Mouse (Mus musculus) embryonic fibroblast, embryonic 13.5 days (primary cell): ENCODE data around the gene Armcx1. TPM values are rescaled to one million over a fixed set of nuclear protein-coding genes. Genes with fewer than 3 reads are reported as not detected.
A peak's percentile ranks its signal among the peaks of the same experiment; 100 is the strongest.
"Not testable (repeated sequence)": the region's sequence is repeated elsewhere in the genome, so short reads cannot be mapped to it uniquely, and the experiment has no call there.

Experiments
- H3K27ac ChIP-seq: 2 replicates; pipeline ENCODE4 v1.5.1; 2012; ENCODE audit warnings: low read length, control low read depth, inconsistent platforms; ENCODE audit not compliant: insufficient read depth
- H3K4me1 ChIP-seq: 2 replicates; pipeline ENCODE4 v1.6.1; 2011; ENCODE audit warnings: low read length; ENCODE audit not compliant: control insufficient read depth, insufficient read depth
- H3K4me3 ChIP-seq: 2 replicates; pipeline ENCODE4 v1.5.1; 2011; ENCODE audit warnings: mild to moderate bottlenecking, control low read depth, low read length; ENCODE audit not compliant: insufficient read depth
- CTCF ChIP-seq: IDR thresholded peaks from 2 replicates; pipeline ENCODE4 v1.5.1; 2011; ENCODE audit warnings: mild to moderate bottlenecking, control low read depth, low read length, moderate library complexity, borderline replicate concordance; ENCODE audit not compliant: insufficient read depth
- POLR2A ChIP-seq: IDR thresholded peaks from 2 replicates; pipeline ENCODE4 v1.6.1; 2011; ENCODE audit warnings: low read depth, mild to moderate bottlenecking, control low read depth, low read length, moderate library complexity
- polyA plus RNA-seq: library from polyadenylated mRNA; stranded (reverse); fragments of >200 nt; gene quantifications from 2 replicates; pipeline ENCODE4 v1.2.4, GENCODE M21; 2011; ENCODE audit warnings: low read depth; ENCODE audit not compliant: missing spikeins, insufficient read length

Armcx1 gene
- polyA plus RNA-seq, 1 experiment, result 39.4 TPM

GRCm38 (mm10) chrX:134718524-134718923 is 761 bp downstream of the Armcx1 start:
- no peaks in the 10 kb centered on the region for H3K4me1 ChIP-seq
- H3K4me3 ChIP-seq, result peak overlapping the region; percentile 69
- TF ChIP-seq CTCF, result no peak
- TF ChIP-seq POLR2A, result 0 out of 2 replicates have a peak, but pooled peaks have one; percentile 20
- no peak overlapping the region for H3K27ac ChIP-seq

GRCm38 (mm10) chrX:134723762-134724161 is 6.0 kb downstream of the Armcx1 start:
- H3K27ac ChIP-seq, H3K4me1 ChIP-seq, H3K4me3 ChIP-seq: not testable (repeated sequence)

DNA sequence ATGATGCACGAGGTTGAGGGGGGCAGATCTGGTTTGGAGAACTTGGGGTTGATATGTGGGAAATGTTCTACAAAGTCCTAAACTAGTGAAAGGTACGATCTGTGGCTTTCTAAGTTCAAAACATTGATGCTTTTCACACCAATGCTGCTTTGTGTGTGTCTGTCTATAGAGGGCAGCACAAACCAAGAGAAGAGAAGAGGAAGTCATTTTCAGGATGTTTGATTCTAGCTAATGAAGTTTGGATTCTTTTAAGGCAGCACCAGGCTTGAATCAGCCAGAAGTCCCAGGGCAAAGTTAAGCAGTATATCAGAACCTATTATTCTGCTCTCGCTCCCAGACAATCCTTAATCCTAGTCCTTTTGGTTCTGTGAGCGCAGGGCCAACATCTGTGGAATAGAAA is 12.0 kb downstream of the Armcx1 start:
- Histone ChIP-seq H3K27ac (no peak overlapping the region), H3K4me3 (no peak overlapping the region), H3K4me1 (no peaks in the 10 kb centered on the region)
- TF ChIP-seq CTCF (no peak), POLR2A (no peak)

DNA sequence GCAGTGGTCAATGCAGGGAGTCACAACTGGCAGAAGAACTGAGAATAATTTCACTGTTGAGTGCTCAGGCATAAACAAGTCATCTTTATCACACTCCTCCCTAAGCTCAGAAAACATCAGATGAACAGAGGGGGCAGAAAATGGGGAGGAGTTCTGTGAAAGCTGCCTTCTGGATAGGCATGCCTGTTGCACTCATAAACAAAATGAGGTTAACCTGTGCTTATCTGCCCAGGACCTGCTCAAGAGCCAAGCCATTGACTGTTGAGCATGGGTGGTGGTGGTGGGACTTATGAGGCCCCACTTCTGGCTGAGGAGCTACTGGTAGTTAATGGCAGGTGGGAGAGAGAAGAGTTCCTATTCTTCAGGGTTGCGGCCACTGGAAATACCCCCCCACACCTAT is 20.0 kb downstream of the Armcx1 start:
- Histone ChIP-seq H3K27ac (no peak overlapping the region), H3K4me1 (no peaks in the 10 kb centered on the region)
- TF ChIP-seq POLR2A, result no peak
- no peak for TF ChIP-seq CTCF

GRCm38 (mm10) chrX:134739160-134739559 is 21.4 kb downstream of the Armcx1 start:
- Histone ChIP-seq H3K4me3 (no peak overlapping the region), H3K4me1 (no peaks in the 10 kb centered on the region), H3K27ac (no peak overlapping the region)
- no peak for TF ChIP-seq CTCF
- TF ChIP-seq POLR2A, result no peak

More for the DNA sequence above, 20.0 kb downstream of the Armcx1 start:
- H3K4me3 ChIP-seq, result no peak overlapping the region

DNA sequence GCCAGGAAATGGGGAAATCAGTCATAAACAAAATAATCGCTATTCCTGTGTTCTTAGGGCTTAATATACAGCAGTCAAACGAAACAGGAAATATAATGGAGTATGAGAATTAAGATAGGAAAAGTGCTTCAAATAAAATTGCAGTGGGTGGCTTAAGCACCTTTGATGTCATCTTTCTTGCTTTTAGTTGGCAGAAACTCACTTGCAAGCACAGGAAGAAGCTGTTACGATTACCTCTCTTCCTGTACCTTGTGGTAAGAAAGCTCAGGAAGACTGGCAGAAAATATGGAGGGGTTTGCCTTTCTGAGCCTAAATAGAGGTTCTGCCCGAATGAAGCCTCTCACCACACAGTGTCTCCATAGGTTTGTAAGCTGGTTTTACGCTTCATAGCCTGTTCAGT is 24.1 kb downstream of the Armcx1 start:
- H3K4me3 ChIP-seq, result no peak overlapping the region
- no peak for TF ChIP-seq CTCF
- no peak for TF ChIP-seq POLR2A
- no peaks in the 10 kb centered on the region for H3K4me1 ChIP-seq
- no peak overlapping the region for H3K27ac ChIP-seq

GRCm38 (mm10) chrX:134746459-134746858 is 28.7 kb downstream of the Armcx1 start:
- TF ChIP-seq CTCF (peak; percentile 63; the same call in 1 of the 2 replicates), POLR2A (no peak)
- Histone ChIP-seq H3K4me1 (no peaks in the 10 kb centered on the region), H3K4me3 (no peak overlapping the region), H3K27ac (no peak overlapping the region)

- peak within 1 kb of the TSS; percentile 79 for H3K4me3 ChIP-seq
- H3K4me1 ChIP-seq, result no peaks in the 10 kb centered on the region
- H3K27ac ChIP-seq, result peak within 1 kb of the TSS; percentile 62; the same call in 1 of the 2 replicates
- TF ChIP-seq CTCF (no peak), POLR2A (peak; percentile 90)
These were observed 33.2 kb downstream of the Armcx1 start, which contains the start of gene Armcx6 for GRCm38 (mm10) chrX:134750764-134751592. Gene Armcx6, minus strand, starts transcription at chrX:134751417.

- no peak overlapping the region for H3K4me3 ChIP-seq
- H3K4me1 ChIP-seq, result no peaks in the 10 kb centered on the region
- H3K27ac ChIP-seq, result no peak overlapping the region
- TF ChIP-seq POLR2A (no peak), CTCF (no peak)
These were observed 34.1 kb downstream of the Armcx1 start for GRCm38 (mm10) chrX:134751910-134752309.

- Histone ChIP-seq H3K4me3 (no peak overlapping the region), H3K4me1 (no peaks in the 10 kb centered on the region), H3K27ac (no peak overlapping the region)
- TF ChIP-seq CTCF (no peak), POLR2A (no peak)
These were observed 34.8 kb downstream of the Armcx1 start for GRCm38 (mm10) chrX:134752584-134752983.
